Mouse (Mus musculus): ENCODE measurements around the gene Gcdh.

Gene Gcdh

GRCm38 (mm10) chr8:84893709-84894134 is at the start of gene Gcdh:
Gene Gcdh, minus strand, starts transcription at chr8:84893921.
- DNase-seq (ENCODE audit: low spot score) = peak; percentile 79

- DNase-seq (ENCODE audit: low spot score) = no peak
Measured at GRCm38 (mm10) chr8:84937620-84938485, 44.1 kb upstream of the Gcdh start.

- DNase-seq (ENCODE audit: low spot score) = peak; percentile 51
Measured at GRCm38 (mm10) chr8:84936962-84937546, 43.3 kb upstream of the Gcdh start, which contains the start of gene Mast1. Gene Mast1, minus strand, starts transcription at chr8:84937359.

- no peak for DNase-seq (ENCODE audit: low spot score)
Measured at GRCm38 (mm10) chr8:84936041-84936961, 42.6 kb upstream of the Gcdh start.

GRCm38 (mm10) chr8:84935489-84935888 is 41.8 kb upstream of the Gcdh start:
- no peak for DNase-seq (ENCODE audit: low spot score)

GRCm38 (mm10) chr8:84934860-84935259 is 41.1 kb upstream of the Gcdh start:
- no peak for DNase-seq (ENCODE audit: low spot score)

GRCm38 (mm10) chr8:84933767-84934559 is 40.2 kb upstream of the Gcdh start:
- DNase-seq (ENCODE audit: low spot score) = no peak

- no peak for DNase-seq (ENCODE audit: low spot score)
Measured at GRCm38 (mm10) chr8:84930582-84930981, 36.9 kb upstream of the Gcdh start.

GRCm38 (mm10) chr8:84928456-84929306 is 35.0 kb upstream of the Gcdh start:
- DNase-seq (ENCODE audit: low spot score) = no peak

- no peak for DNase-seq (ENCODE audit: low spot score)
Measured at GRCm38 (mm10) chr8:84927513-84927912, 33.8 kb upstream of the Gcdh start.

GRCm38 (mm10) chr8:84925557-84925956 is 31.8 kb upstream of the Gcdh start:
- DNase-seq (ENCODE audit: low spot score) = no peak

- DNase-seq (ENCODE audit: low spot score) = no peak
Measured at GRCm38 (mm10) chr8:84921596-84921995, 27.9 kb upstream of the Gcdh start.

GRCm38 (mm10) chr8:84918646-84919045 is 24.9 kb upstream of the Gcdh start:
- DNase-seq (ENCODE audit: low spot score) = no peak

GRCm38 (mm10) chr8:84917781-84918180 is 24.1 kb upstream of the Gcdh start:
- no peak for DNase-seq (ENCODE audit: low spot score)

GRCm38 (mm10) chr8:84915269-84915668 is 21.5 kb upstream of the Gcdh start:
- no peak for DNase-seq (ENCODE audit: low spot score)

GRCm38 (mm10) chr8:84913960-84914359 is 20.2 kb upstream of the Gcdh start:
- peak; percentile 65 for DNase-seq (ENCODE audit: low spot score)

GRCm38 (mm10) chr8:84913502-84913900 is 19.8 kb upstream of the Gcdh start:
- no peak for DNase-seq (ENCODE audit: low spot score)

GRCm38 (mm10) chr8:84912895-84913501 is 19.3 kb upstream of the Gcdh start:
- peak; percentile 78 for DNase-seq (ENCODE audit: low spot score)

- no peak for DNase-seq (ENCODE audit: low spot score)
Measured at GRCm38 (mm10) chr8:84912391-84912790, 18.7 kb upstream of the Gcdh start.

GRCm38 (mm10) chr8:84911854-84912253 is 18.1 kb upstream of the Gcdh start:
- DNase-seq (ENCODE audit: low spot score) = no peak
